Mouse (Mus musculus): ENCODE measurements around the gene Pdss2. TPM values are rescaled to one million over a fixed set of nuclear protein-coding genes. Genes with fewer than 3 reads are reported as not detected.

The Pdss2 gene
- polyA plus RNA-seq, 1 experiment from 2014 or later, result 13.7 TPM

DNA sequence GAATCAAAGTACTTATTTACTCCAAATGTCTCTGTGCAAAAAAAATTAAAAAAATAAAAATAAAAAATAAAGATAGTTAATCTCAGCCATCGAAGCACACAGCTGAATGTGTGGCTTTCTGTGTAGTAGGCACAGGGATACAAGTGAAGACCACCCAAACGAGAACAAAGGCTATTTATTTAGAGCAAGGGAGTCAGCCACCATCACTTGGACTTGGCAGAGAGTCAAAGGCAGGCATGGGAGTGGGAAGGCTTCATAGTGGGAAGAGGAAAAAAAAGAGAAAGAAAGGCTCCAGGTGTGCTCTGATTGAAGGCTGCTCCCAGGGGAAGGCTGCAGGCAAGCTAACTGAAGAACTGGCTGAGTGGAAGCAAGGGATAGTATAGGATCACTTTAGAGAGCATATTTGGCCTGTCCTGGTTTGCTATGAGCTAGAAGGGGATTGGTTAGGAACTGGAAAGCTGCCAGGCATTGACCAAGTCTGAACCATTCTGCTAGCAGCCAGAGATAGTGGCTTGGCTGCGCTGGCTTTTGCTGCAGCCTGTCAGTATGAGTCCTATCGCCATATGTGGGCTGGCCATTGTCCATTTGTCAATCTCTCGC, 40.9 kb upstream of the Pdss2 start:
- no peak overlapping the region for H3K27ac ChIP-seq (replicated peaks; ENCODE audit: low read depth, low read length)
- 69% methylated on average over 5 of the region's 5 CpGs for WGBS
- peaks cover under 1% of the 10 kb centered on the region; the same call in 1 of the 2 replicates for H3K27me3 ChIP-seq (ENCODE audit: control insufficient read depth, insufficient read depth, low read length)
- H3K4me3 ChIP-seq (ENCODE audit: low read depth, low read length), result no peak overlapping the region
- H3K4me1 ChIP-seq (ENCODE audit: control insufficient read depth, insufficient read depth, low read length), result 0 out of 2 replicates have a peak, but pooled peaks cover under 1% of the 10 kb centered on the region
- H3K4me2 ChIP-seq (ENCODE audit: low read depth, low read length), result no peak overlapping the region
- ATAC-seq (replicated peaks; ENCODE audit: insufficient number of reproducible peaks, low FRiP score, low TSS enrichment, low read depth), result no peak
- no peak overlapping the region for H3K9ac ChIP-seq (replicated peaks; ENCODE audit: low read length)
- no peak for DNase-seq (ENCODE audit: low spot score)
- H3K36me3 ChIP-seq (replicated peaks; ENCODE audit: control insufficient read depth, insufficient read depth, low read depth, low read length), result no peaks in the 10 kb centered on the region
- no peaks in the 10 kb centered on the region for H3K9me3 ChIP-seq (replicated peaks; ENCODE audit: control insufficient read depth, low read length)

DNA sequence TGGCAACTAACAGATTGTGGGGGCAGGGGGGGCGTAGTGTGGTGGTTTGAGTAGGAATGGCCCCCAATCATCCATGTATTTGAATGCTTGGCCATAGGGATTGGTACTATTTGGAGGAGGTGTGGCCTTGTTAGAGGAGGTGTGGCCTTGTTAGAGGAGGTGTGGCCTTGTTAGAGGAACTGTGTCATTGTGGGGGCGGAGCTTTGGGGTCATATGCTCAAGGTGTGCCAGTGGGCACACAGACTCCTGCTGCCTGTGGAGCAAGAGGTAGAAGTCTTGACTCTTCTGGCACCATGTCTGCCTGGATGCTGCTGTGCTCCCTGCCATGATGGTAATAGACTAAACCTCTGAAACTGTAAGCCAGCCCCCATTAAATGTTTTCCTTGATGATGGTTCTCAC, 21.1 kb upstream of the Pdss2 start:
- Histone ChIP-seq H3K9me3 (replicated peaks; ENCODE audit: control insufficient read depth, low read length) (no peaks in the 10 kb centered on the region), H3K27ac (replicated peaks; ENCODE audit: low read depth, low read length) (no peak overlapping the region), H3K9ac (replicated peaks; ENCODE audit: low read length) (no peak overlapping the region), H3K4me2 (ENCODE audit: low read depth, low read length) (no peak overlapping the region), H3K27me3 (ENCODE audit: control insufficient read depth, insufficient read depth, low read length) (no peaks in the 10 kb centered on the region), H3K36me3 (replicated peaks; ENCODE audit: control insufficient read depth, insufficient read depth, low read depth, low read length) (no peaks in the 10 kb centered on the region), H3K4me3 (ENCODE audit: low read depth, low read length) (no peak overlapping the region), H3K4me1 (ENCODE audit: control insufficient read depth, insufficient read depth, low read length) (no peaks in the 10 kb centered on the region)
- ATAC-seq (replicated peaks; ENCODE audit: insufficient number of reproducible peaks, low FRiP score, low TSS enrichment, low read depth), result no peak
- DNase-seq (ENCODE audit: low spot score), result no peak
- 95% methylated on average over 2 of the region's 2 CpGs for whole genome bisulfite sequencing

DNA sequence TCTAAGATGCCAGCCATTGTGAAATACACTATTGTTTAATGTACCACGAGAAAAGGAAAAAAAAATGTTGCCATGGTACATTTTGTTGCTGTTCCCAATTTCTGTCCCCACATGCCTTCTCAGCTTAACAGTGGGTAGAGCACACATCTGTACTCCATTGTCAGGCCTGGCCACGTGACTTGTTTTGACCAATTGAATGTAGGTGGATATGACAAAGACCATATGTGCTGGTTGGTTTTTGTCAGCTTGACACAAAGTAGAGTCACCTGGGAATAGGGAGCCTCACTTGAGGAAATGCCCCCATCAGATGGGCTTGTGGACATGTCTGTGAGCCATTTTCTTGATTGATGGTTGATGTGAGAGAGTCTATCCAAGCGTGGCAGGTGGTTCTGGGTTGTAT, 17.4 kb upstream of the Pdss2 start:
- peak; percentile 17 for DNase-seq (ENCODE audit: low spot score)

GRCm38 (mm10) chr10:43211866-43212265, 9.4 kb upstream of the Pdss2 start:
- WGBS, result 35% methylated on average over 6 of the region's 6 CpGs
- no peak for ATAC-seq (replicated peaks; ENCODE audit: insufficient number of reproducible peaks, low FRiP score, low TSS enrichment, low read depth)
- H3K9ac ChIP-seq (replicated peaks; ENCODE audit: low read length), result no peak overlapping the region
- no peak overlapping the region for H3K27ac ChIP-seq (replicated peaks; ENCODE audit: low read depth, low read length)
- peak; percentile 30 for DNase-seq (ENCODE audit: low spot score)
- no peaks in the 10 kb centered on the region for H3K27me3 ChIP-seq (ENCODE audit: control insufficient read depth, insufficient read depth, low read length)
- H3K4me1 ChIP-seq (ENCODE audit: control insufficient read depth, insufficient read depth, low read length), result no peaks in the 10 kb centered on the region
- no peaks in the 10 kb centered on the region for H3K36me3 ChIP-seq (replicated peaks; ENCODE audit: control insufficient read depth, insufficient read depth, low read depth, low read length)
- no peak overlapping the region for H3K4me3 ChIP-seq (ENCODE audit: low read depth, low read length)
- no peaks in the 10 kb centered on the region for H3K9me3 ChIP-seq (replicated peaks; ENCODE audit: control insufficient read depth, low read length)
- H3K4me2 ChIP-seq (ENCODE audit: low read depth, low read length), result no peak overlapping the region

More for the DNA sequence above, 17.4 kb upstream of the Pdss2 start:
- H3K9ac ChIP-seq (replicated peaks; ENCODE audit: low read length), result no peak overlapping the region
- no peaks in the 10 kb centered on the region for H3K4me1 ChIP-seq (ENCODE audit: control insufficient read depth, insufficient read depth, low read length)
- H3K4me3 ChIP-seq (ENCODE audit: low read depth, low read length), result no peak overlapping the region
- H3K9me3 ChIP-seq (replicated peaks; ENCODE audit: control insufficient read depth, low read length), result no peaks in the 10 kb centered on the region
- ATAC-seq (replicated peaks; ENCODE audit: insufficient number of reproducible peaks, low FRiP score, low TSS enrichment, low read depth), result no peak
- no peaks in the 10 kb centered on the region for H3K27me3 ChIP-seq (ENCODE audit: control insufficient read depth, insufficient read depth, low read length)
- H3K4me2 ChIP-seq (ENCODE audit: low read depth, low read length), result no peak overlapping the region
- WGBS, result 71% methylated on average over 3 of the region's 3 CpGs
- H3K36me3 ChIP-seq (replicated peaks; ENCODE audit: control insufficient read depth, insufficient read depth, low read depth, low read length), result no peaks in the 10 kb centered on the region
- no peak overlapping the region for H3K27ac ChIP-seq (replicated peaks; ENCODE audit: low read depth, low read length)

DNA sequence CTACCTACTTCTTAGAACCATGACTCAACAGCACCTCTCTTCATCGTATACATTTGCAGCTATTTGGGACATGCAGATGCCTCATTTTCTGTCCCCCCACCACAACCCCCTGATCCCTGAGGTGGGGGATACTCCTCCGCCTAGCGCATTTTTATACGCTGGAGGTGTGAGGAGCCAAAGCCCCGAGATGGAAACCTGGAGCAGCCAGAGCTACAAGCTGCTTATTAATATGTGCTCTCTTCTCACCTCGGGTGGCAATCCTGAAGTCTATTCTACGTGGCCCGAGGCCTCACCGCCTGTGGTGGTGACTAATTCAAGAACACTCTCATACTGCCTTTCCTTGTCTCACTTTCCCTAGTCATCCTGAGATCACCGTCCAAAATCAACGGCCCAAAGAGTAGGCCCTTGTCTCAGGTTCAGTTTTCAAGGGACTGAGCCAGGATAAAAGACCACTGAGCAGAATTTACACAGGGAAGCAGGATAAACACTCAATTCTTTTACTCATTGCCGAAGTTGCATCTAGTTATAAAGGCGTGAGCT, 3.9 kb upstream of the Pdss2 start:
- no peaks in the 10 kb centered on the region for H3K36me3 ChIP-seq (replicated peaks; ENCODE audit: control insufficient read depth, insufficient read depth, low read depth, low read length)
- 93% methylated on average over 13 of the region's 13 CpGs for WGBS
- H3K27ac ChIP-seq (replicated peaks; ENCODE audit: low read depth, low read length), result no peak overlapping the region
- H3K4me3 ChIP-seq (ENCODE audit: low read depth, low read length), result no peak overlapping the region
- H3K27me3 ChIP-seq (ENCODE audit: control insufficient read depth, insufficient read depth, low read length), result no peaks in the 10 kb centered on the region
- H3K9me3 ChIP-seq (replicated peaks; ENCODE audit: control insufficient read depth, low read length), result no peaks in the 10 kb centered on the region
- H3K4me1 ChIP-seq (ENCODE audit: control insufficient read depth, insufficient read depth, low read length), result no peaks in the 10 kb centered on the region; the same call in 1 of the 2 replicates
- no peak overlapping the region for H3K4me2 ChIP-seq (ENCODE audit: low read depth, low read length)
- DNase-seq (ENCODE audit: low spot score), result no peak
- no peak for ATAC-seq (replicated peaks; ENCODE audit: insufficient number of reproducible peaks, low FRiP score, low TSS enrichment, low read depth)
- no peak overlapping the region for H3K9ac ChIP-seq (replicated peaks; ENCODE audit: low read length)

- Histone ChIP-seq H3K36me3 (replicated peaks; ENCODE audit: control insufficient read depth, insufficient read depth, low read depth, low read length) (no peaks in the 10 kb centered on the region), H3K27ac (replicated peaks; ENCODE audit: low read depth, low read length) (peak overlapping the region; percentile 77; the same call in 1 of the 2 replicates), H3K4me1 (ENCODE audit: control insufficient read depth, insufficient read depth, low read length) (no peaks in the 10 kb centered on the region; the same call in 1 of the 2 replicates), H3K4me2 (ENCODE audit: low read depth, low read length) (peak overlapping the region; percentile 55), H3K9me3 (replicated peaks; ENCODE audit: control insufficient read depth, low read length) (no peaks in the 10 kb centered on the region), H3K27me3 (ENCODE audit: control insufficient read depth, insufficient read depth, low read length) (no peaks in the 10 kb centered on the region), H3K4me3 (ENCODE audit: low read depth, low read length) (peak overlapping the region; percentile 76), H3K9ac (replicated peaks; ENCODE audit: low read length) (peak overlapping the region; percentile 89)
- 15% methylated on average over 7 of the region's 7 CpGs for WGBS
- DNase-seq (ENCODE audit: low spot score), result no peak
- ATAC-seq (replicated peaks; ENCODE audit: insufficient number of reproducible peaks, low FRiP score, low TSS enrichment, low read depth), result no peak
These were observed 807 bp upstream of the Pdss2 start for GRCm38 (mm10) chr10:43220479-43220878.

- WGBS, result under 1% methylated on average over 25 of the region's 25 CpGs
- ATAC-seq (replicated peaks; ENCODE audit: insufficient number of reproducible peaks, low FRiP score, low TSS enrichment, low read depth) (peak; percentile 24; the same call in 1 of the 2 replicates), DNase-seq (ENCODE audit: low spot score) (peak; percentile 17)
- Histone ChIP-seq H3K27me3 (ENCODE audit: control insufficient read depth, insufficient read depth, low read length) (no peaks in the 10 kb centered on the region), H3K9me3 (replicated peaks; ENCODE audit: control insufficient read depth, low read length) (no peaks in the 10 kb centered on the region), H3K4me3 (ENCODE audit: low read depth, low read length) (peak overlapping the region; percentile 76), H3K4me1 (ENCODE audit: control insufficient read depth, insufficient read depth, low read length) (no peaks in the 10 kb centered on the region; the same call in 1 of the 2 replicates), H3K27ac (replicated peaks; ENCODE audit: low read depth, low read length) (peak overlapping the region; percentile 69), H3K4me2 (ENCODE audit: low read depth, low read length) (peak overlapping the region; percentile 86), H3K36me3 (replicated peaks; ENCODE audit: control insufficient read depth, insufficient read depth, low read depth, low read length) (no peaks in the 10 kb centered on the region), H3K9ac (replicated peaks; ENCODE audit: low read length) (peak overlapping the region; percentile 89)
These were observed 373 bp downstream of the Pdss2 start for GRCm38 (mm10) chr10:43221659-43222058.

DNA sequence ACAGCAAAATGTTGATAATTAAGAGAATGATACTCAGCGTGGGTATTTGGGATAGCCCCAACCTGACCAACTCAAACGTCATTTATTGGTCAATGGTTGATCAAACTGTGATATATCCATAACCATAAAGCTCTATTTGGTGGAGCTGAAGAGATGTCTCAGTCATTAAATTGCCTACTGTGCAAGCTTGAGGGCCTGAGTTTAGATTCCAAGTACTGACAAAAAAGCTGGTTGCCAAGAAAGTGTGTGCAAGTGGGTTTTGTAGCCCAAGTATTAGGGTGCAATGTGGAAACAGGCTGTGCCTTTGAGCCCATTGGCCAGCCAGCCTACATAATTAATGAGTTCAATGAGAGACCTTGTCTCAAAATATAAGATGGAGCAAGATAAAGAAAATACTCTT, 2.1 kb downstream of the Pdss2 start:
- Histone ChIP-seq H3K4me3 (ENCODE audit: low read depth, low read length) (no peak overlapping the region), H3K27me3 (ENCODE audit: control insufficient read depth, insufficient read depth, low read length) (no peaks in the 10 kb centered on the region), H3K9me3 (replicated peaks; ENCODE audit: control insufficient read depth, low read length) (no peaks in the 10 kb centered on the region), H3K36me3 (replicated peaks; ENCODE audit: control insufficient read depth, insufficient read depth, low read depth, low read length) (no peaks in the 10 kb centered on the region), H3K27ac (replicated peaks; ENCODE audit: low read depth, low read length) (no peak overlapping the region), H3K9ac (replicated peaks; ENCODE audit: low read length) (no peak overlapping the region), H3K4me2 (ENCODE audit: low read depth, low read length) (no peak overlapping the region), H3K4me1 (ENCODE audit: control insufficient read depth, insufficient read depth, low read length) (no peaks in the 10 kb centered on the region; the same call in 1 of the 2 replicates)
- no peak for DNase-seq (ENCODE audit: low spot score)
- no peak for ATAC-seq (replicated peaks; ENCODE audit: insufficient number of reproducible peaks, low FRiP score, low TSS enrichment, low read depth)
- WGBS, result 93% methylated on average over 2 of the region's 2 CpGs
